Comparison of ENCODE assay signal across 26 mouse cellular contexts in the genomic region with DNA sequence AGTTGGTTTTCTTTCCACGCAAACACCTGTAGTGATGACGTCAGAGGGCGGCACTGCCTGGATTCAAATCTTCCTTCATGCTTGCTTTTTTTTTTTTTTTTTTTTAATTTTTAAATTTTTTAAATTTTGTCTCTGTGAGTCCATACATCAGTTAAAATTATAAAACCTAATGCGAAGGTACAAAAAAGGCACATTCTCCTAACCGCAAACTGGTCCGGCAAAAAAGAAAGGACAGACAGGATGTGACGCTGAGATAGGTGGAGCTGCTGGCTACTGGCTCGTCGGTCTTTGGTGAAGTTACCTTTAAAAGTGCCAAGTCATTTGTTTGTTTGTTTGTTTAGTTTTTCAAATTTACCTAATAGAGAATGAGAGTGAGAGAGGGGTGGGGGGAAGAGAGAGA. TPM values are rescaled to one million over a fixed set of nuclear protein-coding genes. Genes with fewer than 3 reads are reported as not detected.
DNase-seq lines count a peak whose midpoint lies in the region; ATAC-seq and TF ChIP-seq lines count a peak whose summit lies in the region.
"Had no signal": no experiment of that assay in that cellular context is flagged by ENCODE, and none has a peak within 500 bp of the region (broad histone marks: within the 10 kb centered on the region; RNA-seq: fewer than 3 reads in every experiment).

No protein-coding gene starts in this region.

- H3K36me3 ChIP-seq in intestine, embryonic 14.5 days (ENCODE audit: control insufficient read depth, insufficient read depth, low read length) = peaks cover 50% of the 10 kb centered on the region
- H3K36me3 ChIP-seq in intestine, postnatal 0 days (ENCODE audit: control insufficient read depth, insufficient read depth) = peaks cover 14% of the 10 kb centered on the region; the same call in 1 of the 2 replicates
- H3K36me3 ChIP-seq in forebrain, embryonic 10.5 days (replicated peaks) = no peaks in the 10 kb centered on the region
- H3K36me3 ChIP-seq: forebrain, embryonic 12.5 days had no signal

- ATAC-seq in intestine, embryonic 14.5 days (replicated peaks; ENCODE audit: low FRiP score, low TSS enrichment, low read depth) = no peak
- ATAC-seq in intestine, postnatal 0 days = no peak
- peak; percentile 59 for ATAC-seq in CD4-positive, CD25-positive, alpha-beta regulatory T cell, adult 4 months
- ATAC-seq: forebrain, embryonic 16.5 days; hindbrain, embryonic 16.5 days; intestine, embryonic 15.5 days had no signal

- no peak for TF ChIP-seq CTCF in intestine, postnatal 0 days (IDR thresholded peaks at IDR 0.05; ENCODE audit: low read depth)

- H3K4me1 ChIP-seq in intestine, embryonic 14.5 days (replicated peaks; ENCODE audit: control insufficient read depth, insufficient read depth, low read length) = no peaks in the 10 kb centered on the region
- no peaks in the 10 kb centered on the region for H3K4me1 ChIP-seq in intestine, postnatal 0 days (replicated peaks; ENCODE audit: control insufficient read depth, insufficient read depth, low read length)
- H3K4me1 ChIP-seq in forebrain, embryonic 10.5 days = no peaks in the 10 kb centered on the region
- H3K4me1 ChIP-seq: embryonic facial prominence, embryonic 12.5 days; forebrain, embryonic 12.5 days; hindbrain, embryonic 10.5 days; hindbrain, embryonic 13.5 days; intestine, embryonic 15.5 days had no signal

- no peaks in the 10 kb centered on the region for H3K9me3 ChIP-seq in intestine, embryonic 14.5 days (ENCODE audit: control insufficient read depth, low read length)
- H3K9me3 ChIP-seq in intestine, postnatal 0 days (ENCODE audit: control insufficient read depth) = no peaks in the 10 kb centered on the region
- no peaks in the 10 kb centered on the region for H3K9me3 ChIP-seq in forebrain, embryonic 10.5 days
- H3K9me3 ChIP-seq: embryonic facial prominence, embryonic 12.5 days; embryonic facial prominence, embryonic 15.5 days; forebrain, embryonic 12.5 days; hindbrain, embryonic 10.5 days; hindbrain, embryonic 13.5 days; intestine, embryonic 15.5 days had no signal

- no peak overlapping the region for H3K4me2 ChIP-seq in intestine, embryonic 14.5 days (ENCODE audit: low read length)
- H3K4me2 ChIP-seq in intestine, postnatal 0 days (replicated peaks; ENCODE audit: low read depth) = no peak overlapping the region
- H3K4me2 ChIP-seq: embryonic facial prominence, embryonic 12.5 days; embryonic facial prominence, embryonic 15.5 days; forebrain, embryonic 12.5 days; heart, embryonic 11.5 days; hindbrain, embryonic 13.5 days; intestine, embryonic 15.5 days had no signal

- H3K4me3 ChIP-seq in intestine, embryonic 14.5 days (ENCODE audit: low read depth, low read length) = no peak overlapping the region
- H3K4me3 ChIP-seq in intestine, postnatal 0 days (ENCODE audit: low read depth, low read length) = no peak overlapping the region
- H3K4me3 ChIP-seq in forebrain, embryonic 10.5 days = no peak overlapping the region
- H3K4me3 ChIP-seq: embryonic facial prominence, embryonic 12.5 days; embryonic facial prominence, embryonic 15.5 days; forebrain, embryonic 12.5 days; hindbrain, embryonic 10.5 days; hindbrain, embryonic 13.5 days; intestine, embryonic 15.5 days had no signal

- H3K27me3 ChIP-seq in intestine, embryonic 14.5 days (replicated peaks; ENCODE audit: control insufficient read depth, insufficient read depth, low read length) = no peaks in the 10 kb centered on the region
- H3K27me3 ChIP-seq in intestine, postnatal 0 days (replicated peaks; ENCODE audit: control insufficient read depth, insufficient read depth, low read length) = no peaks in the 10 kb centered on the region
- peaks cover 10% of the 10 kb centered on the region; the same call in 1 of the 2 replicates for H3K27me3 ChIP-seq in forebrain, embryonic 10.5 days (ENCODE audit: poor library complexity, severe bottlenecking)
- H3K27me3 ChIP-seq: embryonic facial prominence, embryonic 12.5 days; embryonic facial prominence, embryonic 15.5 days; hindbrain, embryonic 13.5 days; intestine, embryonic 15.5 days had no signal

- peak; percentile 6 for DNase-seq in intestine, embryonic 14.5 days (ENCODE audit: low spot score)
- peak; percentile 83 for DNase-seq in induced T-regulatory cell, adult 2 months (ENCODE audit: low read depth)
- no peak for DNase-seq in forebrain, embryonic 10.5 days (ENCODE audit: extremely low spot score, low spot score)
- no peak for DNase-seq in ovary, adult 18-20 months (ENCODE audit: low spot score)
- DNase-seq in left cerebral cortex, adult 18-20 months (ENCODE audit: low spot score in 2 of 2) = no peak
- DNase-seq: adrenal gland, adult 2 months; adrenal gland, postnatal 14 days; cerebellum, adult 11 months; cerebellum, adult 2 months; cerebellum, adult 9-11 months; cerebellum, postnatal 25 days; gastrocnemius, postnatal 10 days; gastrocnemius, postnatal 36 days; kidney, adult 18-20 months had no signal

- H3K9ac ChIP-seq in intestine, embryonic 14.5 days (ENCODE audit: low read length) = no peak overlapping the region
- H3K9ac ChIP-seq in intestine, postnatal 0 days (ENCODE audit: low read depth, low read length) = no peak overlapping the region
- H3K9ac ChIP-seq: embryonic facial prominence, embryonic 12.5 days; embryonic facial prominence, embryonic 15.5 days; forebrain, embryonic 12.5 days; hindbrain, embryonic 13.5 days; intestine, embryonic 15.5 days had no signal

- H3K27ac ChIP-seq in intestine, embryonic 14.5 days (ENCODE audit: low read depth) = no peak overlapping the region
- H3K27ac ChIP-seq in intestine, postnatal 0 days (ENCODE audit: low read depth, low read length) = no peak overlapping the region
- H3K27ac ChIP-seq in forebrain, embryonic 10.5 days = no peak overlapping the region
- H3K27ac ChIP-seq: embryonic facial prominence, embryonic 12.5 days; embryonic facial prominence, embryonic 15.5 days; forebrain, embryonic 12.5 days; hindbrain, embryonic 10.5 days; hindbrain, embryonic 13.5 days; intestine, embryonic 15.5 days had no signal

- WGBS in intestine, embryonic 14.5 days = 94% methylated on average over 9 of the region's 9 CpGs
- WGBS in intestine, postnatal 0 days = 95% methylated on average over 9 of the region's 9 CpGs
- 93% methylated on average over 9 of the region's 9 CpGs for WGBS in forebrain, embryonic 10.5 days

RNA-seq across cellular contexts. Expression of gene Itgb6, which starts 28.8 kb away (rescaled TPM):
- 9.6 and 9.7 TPM in 2 replicates for polyA plus RNA-seq in intestine, embryonic 14.5 days (2014; fragmentation: Nextera tagmentation; extraction: Ambion mirVana)
- polyA plus RNA-seq in intestine, postnatal 0 days (2015; fragmentation: Nextera tagmentation; extraction: Ambion mirVana) = 10.8 and 11.9 TPM in 2 replicates
- under 1 TPM in 1 of 2 experiments, not detected in 1; 0.11 TPM for polyA plus RNA-seq in CD4-positive, CD25-positive, alpha-beta regulatory T cell, adult 4 months (2017; shearing (Covaris generic))
- polyA plus RNA-seq in forebrain, embryonic 10.5 days (2016; fragmentation: Nextera tagmentation; extraction: Ambion mirVana) = 0.33 and 1.3 TPM in 2 replicates
- not detected for total RNA-seq in left cerebral cortex, adult 18-20 months (2021)
- total RNA-seq: adrenal gland, adult 2 months; adrenal gland, postnatal 14 days; granulocyte monocyte progenitor cell, adult 5-6 weeks had no signal
- polyA plus RNA-seq: adrenal gland, adult 2 months; forebrain, embryonic 16.5 days had no signal

Comparison
In these comparisons a context has a peak if more than half of its experiments do, and no peak if none do; other contexts are left out.
1. DNase-seq: peak in intestine, embryonic 14.5 days (single experiment) and induced T-regulatory cell, adult 2 months (single experiment); none in forebrain, embryonic 10.5 days (single experiment), ovary, adult 18-20 months (single experiment) and left cerebral cortex, adult 18-20 months (0 of 2).